In the genomic region with DNA sequence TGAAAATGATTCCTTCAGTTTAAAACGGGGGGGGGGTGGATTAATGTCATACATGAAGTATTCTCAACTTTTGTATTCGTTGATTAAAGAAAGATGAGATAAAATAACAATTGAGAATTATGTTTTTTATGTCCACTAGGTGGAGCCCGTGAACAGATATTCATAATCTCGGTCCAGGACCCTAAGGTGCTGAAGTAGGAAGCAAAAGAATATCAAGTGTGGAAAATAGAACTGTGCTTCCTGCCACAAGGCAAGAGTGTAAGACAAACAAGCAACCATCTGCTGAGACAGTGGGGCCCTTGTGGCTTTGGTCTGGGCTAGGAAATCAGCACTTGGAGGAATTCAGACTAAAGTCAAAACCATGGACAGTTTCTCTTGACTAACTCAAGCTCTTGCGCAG, we compare ENCODE assay signal across 10 mouse cellular contexts. TPM values are rescaled to one million over a fixed set of nuclear protein-coding genes. Genes with fewer than 3 reads are reported as not detected.
DNase-seq lines count a peak whose midpoint lies in the region; ATAC-seq and TF ChIP-seq lines count a peak whose summit lies in the region.
"Had no signal": no experiment of that assay in that cellular context is flagged by ENCODE, and none has a peak within 500 bp of the region (broad histone marks: within the 10 kb centered on the region; RNA-seq: fewer than 3 reads in every experiment).

No protein-coding gene starts in this region.

- intact Hi-C loops in gastrocnemius, postnatal 36 days (cut with DNase I) = loop anchor here (2.0 to 5.0 kb wide), 2 partner anchors 484 to 498 kb away; no protein-coding TSS in a partner anchor

- no peaks in the 10 kb centered on the region for H3K9me3 ChIP-seq in MEL (replicated peaks; ENCODE audit: insufficient read depth, low read length)
- H3K9me3 ChIP-seq: neural tube, embryonic 13.5 days had no signal

- no peaks in the 10 kb centered on the region for H3K79me2 ChIP-seq in MEL (ENCODE audit: control insufficient read depth, insufficient read depth, low read length, poor library complexity)

- H3K4me1 ChIP-seq in MEL (ENCODE audit: control insufficient read depth in 1 of 2, insufficient read depth in 2 of 2, low read length in 2 of 2) = no peaks in the 10 kb centered on the region
- H3K4me1 ChIP-seq: neural tube, embryonic 13.5 days had no signal

- H3K9ac ChIP-seq in MEL (ENCODE audit: control insufficient read depth, low read depth, low read length, poor library complexity, severe bottlenecking) = no peak overlapping the region
- H3K9ac ChIP-seq: neural tube, embryonic 13.5 days had no signal

- peak; percentile 88 for TF ChIP-seq RAD21 in MEL (IDR thresholded peaks at IDR 0.05; ENCODE audit: low read depth, low read length)

- TF ChIP-seq POLR2A in MEL (IDR thresholded peaks at IDR 0.05; ENCODE audit: control insufficient read depth in 1 of 2, insufficient read depth in 1 of 2, low read depth in 1 of 2, low read length in 2 of 2, poor library complexity in 1 of 2) = no peak

- no peak overlapping the region for H3K4me3 ChIP-seq in layer of hippocampus, adult 2 months
- H3K4me3 ChIP-seq in MEL (ENCODE audit: control insufficient read depth in 1 of 2, insufficient read depth in 1 of 2, low read depth in 2 of 2, low read length in 2 of 2) = no peak overlapping the region
- H3K4me3 ChIP-seq: neural tube, embryonic 13.5 days had no signal

- no peak for TF ChIP-seq EP300 in MEL (IDR thresholded peaks at IDR 0.05; ENCODE audit: low read depth in 1 of 2, low read length in 2 of 2)

- DNase-seq in adrenal gland, postnatal 14 days = peak; percentile 15
- no peak for DNase-seq in adrenal gland, postnatal 36 days
- peak in 1 of 2 experiments; percentile 21 for DNase-seq in layer of hippocampus, adult 2 months (ENCODE audit: low spot score in 2 of 2)
- no peak for DNase-seq in layer of hippocampus, adult 9-11 months
- DNase-seq in MEL (ENCODE audit: low read depth, low spot score) = peak; percentile 65
- DNase-seq in spleen, postnatal 4 days (ENCODE audit: low spot score in 2 of 2) = no peak
- DNase-seq in gastrocnemius, postnatal 36 days = no peak

- H3K36me3 ChIP-seq in MEL (ENCODE audit: control insufficient read depth in 1 of 2, insufficient read depth in 2 of 2, low read length in 2 of 2) = no peaks in the 10 kb centered on the region; a peak in 1 of 4 replicates
- H3K36me3 ChIP-seq: neural tube, embryonic 13.5 days had no signal

- peak; percentile 82 for TF ChIP-seq CTCF in layer of hippocampus, adult 2 months (conservative IDR thresholded peaks at IDR 0.05)
- peak in 2 of 3 experiments; percentile 34 to 81; a peak in 3 of 6 replicates for TF ChIP-seq CTCF in MEL (IDR thresholded peaks at IDR 0.05 in 2 of 3, conservative IDR thresholded peaks at IDR 0.05 in 1 of 3; ENCODE audit: control insufficient read depth in 1 of 3, insufficient read depth in 1 of 3, low read depth in 2 of 3, low read length in 3 of 3, poor library complexity in 1 of 3, severe bottlenecking in 1 of 3)

- peak; percentile 99 to 100 for ATAC-seq in hematopoietic stem cell, adult 5-6 weeks (replicated peaks in 1 of 2; ENCODE audit: insufficient read depth in 1 of 2, low FRiP score in 2 of 2, low TSS enrichment in 1 of 2, low read depth in 1 of 2, poor library complexity in 2 of 2, severe bottlenecking in 2 of 2)

- H3K27ac ChIP-seq in layer of hippocampus, adult 2 months = no peak overlapping the region
- H3K27ac ChIP-seq in MEL (ENCODE audit: control insufficient read depth, low read depth, low read length) = no peak overlapping the region
- H3K27ac ChIP-seq: neural tube, embryonic 13.5 days had no signal

- peaks cover 0 to 1% of the 10 kb centered on the region in 2 experiments; a peak in 1 of 4 replicates for H3K27me3 ChIP-seq in MEL (ENCODE audit: control insufficient read depth in 1 of 2, insufficient read depth in 2 of 2, low read length in 2 of 2)
- H3K27me3 ChIP-seq: neural tube, embryonic 13.5 days had no signal

TF ChIP-seq in MEL, 35 proteins besides CTCF, POLR2A, EP300 and RAD21:
- no peak for TF ChIP-seq MYB (IDR thresholded peaks at IDR 0.05; ENCODE audit: low read depth, low read length)
- peak; percentile 84 for TF ChIP-seq SMC3 (IDR thresholded peaks at IDR 0.05; ENCODE audit: low read depth, low read length)
- TF ChIP-seq RCOR1 (IDR thresholded peaks at IDR 0.05; ENCODE audit: low read depth, low read length) = 0 out of 2 replicates have a peak, but pooled peaks have one; percentile 15
- peak; percentile 88 for TF ChIP-seq ZC3H11A (IDR thresholded peaks at IDR 0.05; ENCODE audit: low read depth, low read length)

RNA-seq across cellular contexts. Expression of gene Kap, which starts 50.9 kb away (rescaled TPM):
- 0.94 TPM in 1 of 2 replicates, not detected in the other for total RNA-seq in adrenal gland, postnatal 14 days (2021)
- not detected for total RNA-seq in adrenal gland, postnatal 36 days (2021)
- not detected for total RNA-seq in layer of hippocampus, adult 2 months (2021)
- total RNA-seq in MEL (2012; rRNA removed) = not detected in 2 replicates
- polyA plus RNA-seq in MEL (2012; ENCODE audit: insufficient read depth in 1 of 2, insufficient read length in 2 of 2, low read depth in 1 of 2, low replicate concordance in 2 of 2, missing spikeins in 1 of 2) = not detected
- not detected in 2 replicates for total RNA-seq in hematopoietic stem cell, adult 5-6 weeks (2017)
- not detected for total RNA-seq in gastrocnemius, postnatal 36 days (2021)
- total RNA-seq: heart, postnatal 14 days had no signal
- polyA plus RNA-seq: neural tube, embryonic 13.5 days had no signal

Comparison
In these comparisons a context has a peak if more than half of its experiments do, and no peak if none do; other contexts are left out.
1. DNase-seq: peak in adrenal gland, postnatal 14 days (single experiment) and MEL (single experiment); none in adrenal gland, postnatal 36 days (0 of 2), layer of hippocampus, adult 9-11 months (single experiment), spleen, postnatal 4 days (0 of 2) and gastrocnemius, postnatal 36 days (0 of 2).